Mouse (Mus musculus) neutrophil, adult 5-6 weeks (primary cell): ENCODE results near the gene Rapgef4. TPM values are rescaled to one million over a fixed set of nuclear protein-coding genes. Genes with fewer than 3 reads are reported as not detected.
"Not testable (repeated sequence)": the region's sequence is repeated elsewhere in the genome, so short reads cannot be mapped to it uniquely, and the experiment has no call there.

Source experiments
- ATAC-seq: fragments of 151-379, 151-347 bp; 2 replicates; pipeline ENCODE4 v1.8.0; 2017; ENCODE audit warnings: mild to moderate bottlenecking, moderate TSS enrichment; ENCODE audit not compliant: insufficient number of reproducible peaks, poor library complexity, low FRiP score, severe bottlenecking; ENCODE audit errors: extremely low read depth
- total RNA-seq: library from RNA; stranded (forward); fragments of 200-1000 nt; gene quantifications from 2 replicates; pipeline ENCODE4 v1.2.3, GENCODE M21; 2017

The Rapgef4 gene
- total RNA-seq, 1 experiment from 2014 or later: 91.8 TPM

- no peak for ATAC-seq
Observed at GRCm38 (mm10) chr2:72055476-72055875, 74.4 kb downstream of the Rapgef4 start.

GRCm38 (mm10) chr2:72056081-72056874 lies 75.2 kb downstream of the Rapgef4 start:
- no peak for ATAC-seq

GRCm38 (mm10) chr2:72062931-72063330 lies 81.9 kb downstream of the Rapgef4 start:
- no peak for ATAC-seq

GRCm38 (mm10) chr2:72068505-72068904 lies 87.5 kb downstream of the Rapgef4 start:
- no peak for ATAC-seq

- ATAC-seq: no peak
Observed at GRCm38 (mm10) chr2:72070086-72070485, 89.0 kb downstream of the Rapgef4 start.

- ATAC-seq: not testable (repeated sequence)
Observed at GRCm38 (mm10) chr2:72073121-72073520, 92.1 kb downstream of the Rapgef4 start.

GRCm38 (mm10) chr2:72074999-72075561 lies 94.0 kb downstream of the Rapgef4 start:
- ATAC-seq: no peak

GRCm38 (mm10) chr2:72077490-72078139 lies 96.6 kb downstream of the Rapgef4 start:
- no peak for ATAC-seq

GRCm38 (mm10) chr2:72078140-72078521 lies 97.1 kb downstream of the Rapgef4 start:
- 0 out of 2 replicates have a peak, but pooled peaks have one; percentile 30 for ATAC-seq

GRCm38 (mm10) chr2:72079110-72079509 lies 98.1 kb downstream of the Rapgef4 start:
- no peak for ATAC-seq

GRCm38 (mm10) chr2:72082846-72083245 lies 101.8 kb downstream of the Rapgef4 start:
- no peak for ATAC-seq

- no peak for ATAC-seq
Observed at GRCm38 (mm10) chr2:72088886-72089285, 107.8 kb downstream of the Rapgef4 start.

- ATAC-seq: no peak
Observed at GRCm38 (mm10) chr2:72090061-72090460, 109.0 kb downstream of the Rapgef4 start.

GRCm38 (mm10) chr2:72092046-72092445 lies 111.0 kb downstream of the Rapgef4 start:
- no peak for ATAC-seq

- ATAC-seq: no peak
Observed at GRCm38 (mm10) chr2:72093402-72094037, 112.5 kb downstream of the Rapgef4 start.

GRCm38 (mm10) chr2:72094038-72094437 lies 113.0 kb downstream of the Rapgef4 start:
- no peak for ATAC-seq

- ATAC-seq: no peak
Observed at GRCm38 (mm10) chr2:72094446-72094845, 113.4 kb downstream of the Rapgef4 start.

- no peak for ATAC-seq
Observed at GRCm38 (mm10) chr2:72095002-72095401, 114.0 kb downstream of the Rapgef4 start.

GRCm38 (mm10) chr2:72096345-72096744 lies 115.3 kb downstream of the Rapgef4 start:
- ATAC-seq: peak; percentile 86

GRCm38 (mm10) chr2:72098366-72098765 lies 117.3 kb downstream of the Rapgef4 start:
- ATAC-seq: no peak
